Comparison of ENCODE assay signal across 8 mouse cellular contexts in the genomic region with DNA sequence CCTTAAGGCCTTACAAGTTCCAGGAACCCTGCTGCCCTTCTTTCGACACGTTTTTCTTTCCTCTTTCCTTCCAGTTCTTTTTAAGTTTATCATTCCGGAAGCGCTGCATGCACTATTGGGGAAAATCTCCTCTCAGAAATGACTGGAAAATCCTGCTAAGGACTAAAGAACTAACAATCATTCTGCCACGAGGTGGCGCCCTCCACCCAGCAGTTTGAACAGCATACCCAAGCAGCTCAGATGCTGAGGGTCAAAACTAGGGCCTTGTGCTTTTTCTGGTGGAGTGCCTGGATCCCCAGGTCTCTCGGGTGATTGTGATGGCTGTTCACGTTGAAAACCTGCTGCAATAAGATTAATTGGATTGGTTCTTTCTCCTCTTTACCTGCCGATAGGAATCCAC. TPM values are rescaled to one million over a fixed set of nuclear protein-coding genes. Genes with fewer than 3 reads are reported as not detected.
DNase-seq lines count a peak whose midpoint lies in the region; ATAC-seq and TF ChIP-seq lines count a peak whose summit lies in the region.

No protein-coding gene starts in this region.

- peak; percentile 67; the same call in 1 of the 2 replicates for ATAC-seq in embryonic facial prominence, embryonic 14.5 days (ENCODE audit: low read depth)
- no peak for ATAC-seq in heart, embryonic 16.5 days (replicated peaks; ENCODE audit: extremely low read depth, insufficient read depth, low FRiP score)
- no peak for ATAC-seq in liver, postnatal 0 days
- ATAC-seq in neutrophil, adult 5-6 weeks (ENCODE audit: extremely low read depth, insufficient number of reproducible peaks, low FRiP score, poor library complexity, severe bottlenecking), result peak; percentile 85

- TF ChIP-seq CTCF in liver, postnatal 0 days (IDR thresholded peaks at IDR 0.05; ENCODE audit: low read depth), result peak; percentile 74

- peaks cover 9% of the 10 kb centered on the region; the same call in 1 of the 2 replicates for H3K27me3 ChIP-seq in embryonic facial prominence, embryonic 14.5 days (replicated peaks; ENCODE audit: control insufficient read depth, insufficient read depth, low read length)
- no peaks in the 10 kb centered on the region for H3K27me3 ChIP-seq in heart, embryonic 16.5 days (ENCODE audit: control insufficient read depth, insufficient read depth, low read length)
- H3K27me3 ChIP-seq in liver, postnatal 0 days (ENCODE audit: insufficient read depth, low read length), result no peaks in the 10 kb centered on the region

- TF ChIP-seq EP300 in liver, postnatal 0 days (IDR thresholded peaks at IDR 0.05; ENCODE audit: low read depth), result no peak

- no peak overlapping the region for H3K9ac ChIP-seq in embryonic facial prominence, embryonic 14.5 days (ENCODE audit: low read depth, low read length)
- H3K9ac ChIP-seq in heart, embryonic 16.5 days (ENCODE audit: low read length), result peak overlapping the region; percentile 46
- no peak overlapping the region for H3K9ac ChIP-seq in liver, postnatal 0 days (replicated peaks)

- H3K4me1 ChIP-seq in embryonic facial prominence, embryonic 14.5 days (ENCODE audit: control insufficient read depth, insufficient read depth, low read length), result no peaks in the 10 kb centered on the region
- no peaks in the 10 kb centered on the region for H3K4me1 ChIP-seq in heart, embryonic 16.5 days (ENCODE audit: control insufficient read depth, insufficient read depth, low read length)
- no peaks in the 10 kb centered on the region for H3K4me1 ChIP-seq in liver, postnatal 0 days (ENCODE audit: insufficient read depth)

- no peaks in the 10 kb centered on the region for H3K36me3 ChIP-seq in embryonic facial prominence, embryonic 14.5 days (ENCODE audit: control insufficient read depth, insufficient read depth, low read length)
- no peaks in the 10 kb centered on the region for H3K36me3 ChIP-seq in heart, embryonic 16.5 days (ENCODE audit: control insufficient read depth, insufficient read depth)
- no peaks in the 10 kb centered on the region for H3K36me3 ChIP-seq in liver, postnatal 0 days (replicated peaks; ENCODE audit: insufficient read depth, low read length)

- no peaks in the 10 kb centered on the region for H3K9me3 ChIP-seq in embryonic facial prominence, embryonic 14.5 days (ENCODE audit: control insufficient read depth, low read length)
- no peaks in the 10 kb centered on the region for H3K9me3 ChIP-seq in heart, embryonic 16.5 days (replicated peaks; ENCODE audit: control insufficient read depth, low read length)
- H3K9me3 ChIP-seq in liver, postnatal 0 days (ENCODE audit: low read length), result no peaks in the 10 kb centered on the region

- WGBS in embryonic facial prominence, embryonic 14.5 days, result 24% methylated on average over 9 of the region's 9 CpGs
- 11% methylated on average over 9 of the region's 9 CpGs for WGBS in heart, embryonic 16.5 days
- WGBS in liver, postnatal 0 days (ENCODE audit: insufficient replicate concordance), result 22% methylated on average over 9 of the region's 9 CpGs

- peak; percentile 79 for DNase-seq in CD4-positive, CD25-positive, alpha-beta regulatory T cell, adult 2 months (ENCODE audit: low read depth, low spot score)
- DNase-seq in adrenal gland, postnatal 4 days (ENCODE audit: low spot score in 2 of 2), result peak; percentile 21 to 22
- DNase-seq in embryonic facial prominence, embryonic 14.5 days (ENCODE audit: low spot score), result peak; percentile 77
- DNase-seq in layer of hippocampus, adult 18-20 months (ENCODE audit: low spot score in 2 of 2), result peak; percentile 37 to 80
- DNase-seq in liver, postnatal 0 days, result peak; percentile 64
- DNase-seq in testis, postnatal 14 days (ENCODE audit: low spot score), result peak; percentile 29

- peak overlapping the region; percentile 43 for H3K4me2 ChIP-seq in embryonic facial prominence, embryonic 14.5 days (ENCODE audit: low read depth, low read length)
- H3K4me2 ChIP-seq in heart, embryonic 16.5 days (ENCODE audit: low read depth, low read length), result peak overlapping the region; percentile 70
- H3K4me2 ChIP-seq in liver, postnatal 0 days (ENCODE audit: low read depth, low read length), result peak overlapping the region; percentile 58

- H3K4me3 ChIP-seq in embryonic facial prominence, embryonic 14.5 days (ENCODE audit: low read depth, low read length), result peak overlapping the region; percentile 18
- peak overlapping the region; percentile 46 for H3K4me3 ChIP-seq in heart, embryonic 16.5 days (ENCODE audit: low read length)
- peak overlapping the region; percentile 17; the same call in 1 of the 2 replicates for H3K4me3 ChIP-seq in liver, postnatal 0 days (ENCODE audit: low read depth, low read length)

- no peak overlapping the region for H3K27ac ChIP-seq in embryonic facial prominence, embryonic 14.5 days (replicated peaks; ENCODE audit: low read depth, low read length)
- no peak overlapping the region for H3K27ac ChIP-seq in heart, embryonic 16.5 days (ENCODE audit: low read length)
- no peak overlapping the region for H3K27ac ChIP-seq in liver, postnatal 0 days (ENCODE audit: low read depth)

RNA-seq across cellular contexts. Expression of a gene that starts 12.8 kb away (rescaled TPM):
- total RNA-seq in adrenal gland, postnatal 4 days (2021), result 1 to 10 TPM; 1.7 to 1.8 TPM
- polyA plus RNA-seq in embryonic facial prominence, embryonic 14.5 days (2014; fragmentation: Nextera tagmentation; extraction: Ambion mirVana), result 0.36 and 0.47 TPM in 2 replicates
- polyA plus RNA-seq in heart, embryonic 16.5 days (2015; fragmentation: Nextera tagmentation; extraction: Ambion mirVana), result 0.24 and 0.49 TPM in 2 replicates
- total RNA-seq in layer of hippocampus, adult 18-20 months (2021), result under 1 TPM in 1 of 2 experiments, not detected in 1; 0.20 TPM
- polyA plus RNA-seq in liver, postnatal 0 days (2015; fragmentation: Nextera tagmentation; extraction: Ambion mirVana), result 0.96 and 1.2 TPM in 2 replicates
- total RNA-seq in neutrophil, adult 5-6 weeks (2017), result 22.6 and 29.2 TPM in 2 replicates

RNA-seq across cellular contexts. Expression of a gene that starts 53.4 kb away (rescaled TPM):
- 1 to 10 TPM; 2.2 to 3.9 TPM for total RNA-seq in adrenal gland, postnatal 4 days (2021)
- 1.8 TPM in 2 replicates for polyA plus RNA-seq in embryonic facial prominence, embryonic 14.5 days (2014; fragmentation: Nextera tagmentation; extraction: Ambion mirVana)
- polyA plus RNA-seq in heart, embryonic 16.5 days (2015; fragmentation: Nextera tagmentation; extraction: Ambion mirVana), result 0.54 and 0.58 TPM in 2 replicates
- total RNA-seq in layer of hippocampus, adult 18-20 months (2021), result 1 to 10 TPM; 4.0 to 4.9 TPM
- 1.0 and 2.3 TPM in 2 replicates for polyA plus RNA-seq in liver, postnatal 0 days (2015; fragmentation: Nextera tagmentation; extraction: Ambion mirVana)
- total RNA-seq in neutrophil, adult 5-6 weeks (2017), result 20.4 and 26.4 TPM in 2 replicates

Comparison
In these comparisons a context has a peak if more than half of its experiments do, and no peak if none do; other contexts are left out.
1. DNase-seq: peak in every context shown above with its lines; median percentile 79 in CD4-positive, CD25-positive, alpha-beta regulatory T cell, adult 2 months; 77 in embryonic facial prominence, embryonic 14.5 days; 64 in liver, postnatal 0 days; 58 in layer of hippocampus, adult 18-20 months; 29 in testis, postnatal 14 days; 22 in adrenal gland, postnatal 4 days.
2. ATAC-seq: peak in embryonic facial prominence, embryonic 14.5 days (single experiment) and neutrophil, adult 5-6 weeks (single experiment); none in heart, embryonic 16.5 days (single experiment) and liver, postnatal 0 days (single experiment).
3. Peak in every context shown above with its lines, with median percentiles within 50 percentile points of each other: H3K4me2 ChIP-seq and H3K4me3 ChIP-seq.